Mouse (Mus musculus): ENCODE data around the gene Mphosph9. TPM values are rescaled to one million over a fixed set of nuclear protein-coding genes. Genes with fewer than 3 reads are reported as not detected.
"Not testable (repeated sequence)": the region's sequence is repeated elsewhere in the genome, so short reads cannot be mapped to it uniquely, and the experiment has no call there.

Gene Mphosph9
- polyA plus RNA-seq, 1 experiment from 2014 or later, result 8.5 TPM

- Histone ChIP-seq H3K36me3 (ENCODE audit: control insufficient read depth, insufficient read depth, low read length) (no peaks in the 10 kb centered on the region), H3K9ac (ENCODE audit: low read length) (no peak overlapping the region), H3K4me2 (ENCODE audit: low read depth, low read length) (no peak overlapping the region), H3K27me3 (ENCODE audit: control insufficient read depth, insufficient read depth, low read length) (no peaks in the 10 kb centered on the region), H3K27ac (ENCODE audit: low read length) (no peak overlapping the region), H3K9me3 (replicated peaks; ENCODE audit: control insufficient read depth, low read length) (no peaks in the 10 kb centered on the region), H3K4me3 (replicated peaks; ENCODE audit: low read length) (no peak overlapping the region), H3K4me1 (ENCODE audit: control insufficient read depth, insufficient read depth, low read length) (peaks cover 25% of the 10 kb centered on the region)
- ATAC-seq (ENCODE audit: insufficient read depth, low FRiP score), result no peak
- 57% methylated on average over 7 of the region's 7 CpGs for WGBS
These were observed 108.8 kb downstream of the Mphosph9 start for GRCm38 (mm10) chr5:124218986-124219385.

DNA sequence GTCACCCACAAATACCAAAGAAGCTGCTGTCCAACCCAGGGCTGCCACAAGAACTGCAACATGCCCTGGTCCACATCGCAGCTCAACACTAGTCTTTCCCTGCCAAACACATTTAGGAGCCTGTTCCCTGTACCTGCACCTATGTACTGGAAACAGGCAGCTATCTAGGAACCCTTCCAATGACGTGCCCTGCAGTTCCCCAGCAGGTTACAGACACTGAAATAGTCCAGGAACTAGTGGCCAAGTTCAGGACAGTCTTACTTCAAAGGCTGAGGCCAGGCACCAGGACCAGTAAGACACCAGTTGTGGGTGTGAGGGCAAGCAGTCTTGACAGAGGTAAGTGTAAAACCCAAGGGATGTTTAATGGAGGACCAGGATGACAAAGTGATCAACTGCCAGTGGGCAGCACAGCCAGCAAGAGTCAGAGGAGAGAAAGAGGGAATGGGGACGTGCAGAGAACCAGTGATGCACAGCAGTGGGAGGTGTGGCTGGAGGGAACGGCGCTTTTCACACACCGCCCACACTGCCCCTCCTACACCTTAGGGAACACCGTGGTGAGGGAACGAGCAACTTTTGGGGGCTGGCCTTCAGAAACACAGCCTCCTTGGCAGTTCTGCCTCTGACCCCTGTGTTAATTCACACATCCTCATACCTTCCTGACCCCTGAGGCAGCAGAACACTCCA is 110.1 kb downstream of the Mphosph9 start:
- 56% methylated on average over 8 of the region's 8 CpGs for WGBS
- no peak overlapping the region for H3K4me2 ChIP-seq (ENCODE audit: low read depth, low read length)
- no peak overlapping the region for H3K4me3 ChIP-seq (replicated peaks; ENCODE audit: low read length)
- no peak for ATAC-seq (ENCODE audit: insufficient read depth, low FRiP score)
- no peaks in the 10 kb centered on the region for H3K9me3 ChIP-seq (replicated peaks; ENCODE audit: control insufficient read depth, low read length)
- peaks cover 22% of the 10 kb centered on the region for H3K4me1 ChIP-seq (ENCODE audit: control insufficient read depth, insufficient read depth, low read length)
- no peak overlapping the region for H3K27ac ChIP-seq (ENCODE audit: low read length)
- no peaks in the 10 kb centered on the region for H3K36me3 ChIP-seq (ENCODE audit: control insufficient read depth, insufficient read depth, low read length)
- H3K9ac ChIP-seq (ENCODE audit: low read length), result no peak overlapping the region
- H3K27me3 ChIP-seq (ENCODE audit: control insufficient read depth, insufficient read depth, low read length), result no peaks in the 10 kb centered on the region

- ATAC-seq (ENCODE audit: insufficient read depth, low FRiP score); H3K27ac ChIP-seq (ENCODE audit: low read length); H3K4me2 ChIP-seq (ENCODE audit: low read depth, low read length); H3K9ac ChIP-seq (ENCODE audit: low read length); H3K9me3 ChIP-seq (replicated peaks; ENCODE audit: control insufficient read depth, low read length); H3K4me3 ChIP-seq (replicated peaks; ENCODE audit: low read length); H3K36me3 ChIP-seq (ENCODE audit: control insufficient read depth, insufficient read depth, low read length); H3K27me3 ChIP-seq (ENCODE audit: control insufficient read depth, insufficient read depth, low read length): not testable (repeated sequence)
- H3K4me1 ChIP-seq (ENCODE audit: control insufficient read depth, insufficient read depth, low read length), result peaks cover 16% of the 10 kb centered on the region
- 79% methylated on average over 5 of the region's 5 CpGs for WGBS
These were observed 110.7 kb downstream of the Mphosph9 start for GRCm38 (mm10) chr5:124217092-124217491.

DNA sequence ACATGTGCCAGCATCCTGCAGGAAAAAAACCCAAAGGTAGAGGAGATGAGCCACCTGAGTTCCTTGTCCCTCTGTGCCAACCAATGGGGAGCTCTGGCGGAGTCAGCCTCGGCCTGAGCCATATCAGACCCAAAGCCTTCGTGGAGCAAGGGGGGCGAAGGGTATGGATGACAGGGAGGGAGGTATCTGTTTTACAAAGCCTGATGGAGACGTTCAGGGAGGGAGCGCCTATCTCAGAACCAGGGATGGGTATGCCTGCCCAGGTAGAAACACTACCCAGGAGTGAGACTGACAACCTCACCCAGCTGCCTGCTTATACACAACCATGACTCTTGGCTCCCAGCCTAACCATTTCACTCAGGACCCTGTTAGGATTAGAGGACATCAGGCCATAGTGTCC is 111.4 kb downstream of the Mphosph9 start:
- H3K27me3 ChIP-seq (ENCODE audit: control insufficient read depth, insufficient read depth, low read length), result no peaks in the 10 kb centered on the region
- 77% methylated on average over 6 of the region's 6 CpGs for WGBS
- H3K4me2 ChIP-seq (ENCODE audit: low read depth, low read length), result no peak overlapping the region
- peaks cover 9% of the 10 kb centered on the region for H3K4me1 ChIP-seq (ENCODE audit: control insufficient read depth, insufficient read depth, low read length)
- no peaks in the 10 kb centered on the region for H3K9me3 ChIP-seq (replicated peaks; ENCODE audit: control insufficient read depth, low read length)
- H3K27ac ChIP-seq (ENCODE audit: low read length), result no peak overlapping the region
- ATAC-seq (ENCODE audit: insufficient read depth, low FRiP score), result no peak
- no peak overlapping the region for H3K9ac ChIP-seq (ENCODE audit: low read length)
- H3K4me3 ChIP-seq (replicated peaks; ENCODE audit: low read length), result no peak overlapping the region
- H3K36me3 ChIP-seq (ENCODE audit: control insufficient read depth, insufficient read depth, low read length), result no peaks in the 10 kb centered on the region

DNA sequence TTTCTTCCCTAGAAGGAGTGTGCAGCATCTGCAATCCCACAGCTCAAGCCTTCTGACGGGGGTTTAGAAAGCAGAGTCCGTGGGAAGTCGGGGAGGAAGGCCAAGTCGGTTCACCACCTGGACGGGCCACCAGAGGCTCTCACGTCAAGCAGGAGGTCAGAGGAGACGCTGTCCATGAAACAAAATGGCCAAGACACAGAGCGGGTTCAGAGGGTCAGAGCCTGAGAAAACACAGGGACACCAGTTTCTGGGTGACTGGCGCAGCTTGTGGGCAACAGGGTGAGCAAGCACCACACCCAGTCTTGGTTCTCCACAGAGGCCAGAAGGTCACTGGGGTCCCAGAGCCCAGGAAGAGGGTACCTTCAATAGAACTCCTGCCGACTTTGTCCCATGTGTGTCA is 112.1 kb downstream of the Mphosph9 start:
- no peak for ATAC-seq (ENCODE audit: insufficient read depth, low FRiP score)
- H3K36me3 ChIP-seq (ENCODE audit: control insufficient read depth, insufficient read depth, low read length), result no peaks in the 10 kb centered on the region
- no peak overlapping the region for H3K27ac ChIP-seq (ENCODE audit: low read length)
- peaks cover 2% of the 10 kb centered on the region for H3K4me1 ChIP-seq (ENCODE audit: control insufficient read depth, insufficient read depth, low read length)
- no peaks in the 10 kb centered on the region for H3K9me3 ChIP-seq (replicated peaks; ENCODE audit: control insufficient read depth, low read length)
- WGBS, result 73% methylated on average over 10 of the region's 10 CpGs
- no peak overlapping the region for H3K9ac ChIP-seq (ENCODE audit: low read length)
- H3K4me3 ChIP-seq (replicated peaks; ENCODE audit: low read length), result no peak overlapping the region
- no peaks in the 10 kb centered on the region for H3K27me3 ChIP-seq (ENCODE audit: control insufficient read depth, insufficient read depth, low read length)
- no peak overlapping the region for H3K4me2 ChIP-seq (ENCODE audit: low read depth, low read length)

- WGBS, result 74% methylated on average over 14 of the region's 14 CpGs
- Histone ChIP-seq H3K27me3 (ENCODE audit: control insufficient read depth, insufficient read depth, low read length) (no peaks in the 10 kb centered on the region), H3K4me2 (ENCODE audit: low read depth, low read length) (no peak overlapping the region), H3K4me3 (replicated peaks; ENCODE audit: low read length) (no peak overlapping the region), H3K36me3 (ENCODE audit: control insufficient read depth, insufficient read depth, low read length) (no peaks in the 10 kb centered on the region), H3K9me3 (replicated peaks; ENCODE audit: control insufficient read depth, low read length) (no peaks in the 10 kb centered on the region), H3K9ac (ENCODE audit: low read length) (no peak overlapping the region), H3K27ac (ENCODE audit: low read length) (peak overlapping the region; percentile 59), H3K4me1 (ENCODE audit: control insufficient read depth, insufficient read depth, low read length) (no peaks in the 10 kb centered on the region)
- ATAC-seq (ENCODE audit: insufficient read depth, low FRiP score), result no peak
These were observed 113.1 kb downstream of the Mphosph9 start for GRCm38 (mm10) chr5:124214516-124215145.

GRCm38 (mm10) chr5:124213588-124214469 is 113.9 kb downstream of the Mphosph9 start:
- ATAC-seq (ENCODE audit: insufficient read depth, low FRiP score), result 0 out of 2 replicates have a peak, but pooled peaks have one; percentile 42
- peak overlapping the region; percentile 59 for H3K27ac ChIP-seq (ENCODE audit: low read length)
- H3K4me2 ChIP-seq (ENCODE audit: low read depth, low read length), result no peak overlapping the region
- H3K36me3 ChIP-seq (ENCODE audit: control insufficient read depth, insufficient read depth, low read length), result no peaks in the 10 kb centered on the region
- no peaks in the 10 kb centered on the region for H3K27me3 ChIP-seq (ENCODE audit: control insufficient read depth, insufficient read depth, low read length)
- 75% methylated on average over 13 of the region's 13 CpGs for WGBS
- no peaks in the 10 kb centered on the region for H3K4me1 ChIP-seq (ENCODE audit: control insufficient read depth, insufficient read depth, low read length)
- H3K9ac ChIP-seq (ENCODE audit: low read length), result no peak overlapping the region
- no peaks in the 10 kb centered on the region for H3K9me3 ChIP-seq (replicated peaks; ENCODE audit: control insufficient read depth, low read length)
- no peak overlapping the region for H3K4me3 ChIP-seq (replicated peaks; ENCODE audit: low read length)

GRCm38 (mm10) chr5:124211669-124212068 is 116.1 kb downstream of the Mphosph9 start:
- no peaks in the 10 kb centered on the region for H3K27me3 ChIP-seq (ENCODE audit: control insufficient read depth, insufficient read depth, low read length)
- no peak for ATAC-seq (ENCODE audit: insufficient read depth, low FRiP score)
- no peaks in the 10 kb centered on the region for H3K9me3 ChIP-seq (replicated peaks; ENCODE audit: control insufficient read depth, low read length)
- peaks cover 11% of the 10 kb centered on the region for H3K4me1 ChIP-seq (ENCODE audit: control insufficient read depth, insufficient read depth, low read length)
- no peaks in the 10 kb centered on the region for H3K36me3 ChIP-seq (ENCODE audit: control insufficient read depth, insufficient read depth, low read length)
- H3K4me2 ChIP-seq (ENCODE audit: low read depth, low read length), result no peak overlapping the region
- H3K4me3 ChIP-seq (replicated peaks; ENCODE audit: low read length), result no peak overlapping the region
- H3K9ac ChIP-seq (ENCODE audit: low read length), result no peak overlapping the region
- H3K27ac ChIP-seq (ENCODE audit: low read length), result no peak overlapping the region
- 84% methylated on average over 2 of the region's 2 CpGs for WGBS

DNA sequence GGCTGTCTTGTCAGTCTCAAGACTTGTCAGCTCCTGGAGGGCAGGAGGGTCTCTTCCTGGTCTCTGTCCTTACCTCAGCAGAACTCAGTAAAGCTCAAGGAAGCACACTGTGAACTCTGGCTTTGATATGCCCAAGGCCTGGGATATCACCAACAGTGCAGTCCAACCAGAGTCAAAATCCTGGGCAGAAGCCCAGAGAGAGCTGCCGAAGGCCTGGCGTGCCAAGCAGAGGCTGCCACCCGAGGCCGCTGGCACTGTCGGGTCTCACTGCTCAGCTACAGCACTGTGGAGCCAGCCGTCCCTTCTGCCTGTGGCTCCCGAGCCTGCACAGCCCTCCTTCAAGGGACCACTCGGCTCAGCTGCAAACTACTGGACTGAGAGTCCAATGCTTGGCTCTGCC is 116.5 kb downstream of the Mphosph9 start:
- ATAC-seq (ENCODE audit: insufficient read depth, low FRiP score), result no peak
- no peak overlapping the region for H3K27ac ChIP-seq (ENCODE audit: low read length)
- no peaks in the 10 kb centered on the region for H3K27me3 ChIP-seq (ENCODE audit: control insufficient read depth, insufficient read depth, low read length)
- no peak overlapping the region for H3K9ac ChIP-seq (ENCODE audit: low read length)
- H3K4me1 ChIP-seq (ENCODE audit: control insufficient read depth, insufficient read depth, low read length), result peaks cover 15% of the 10 kb centered on the region
- H3K9me3 ChIP-seq (replicated peaks; ENCODE audit: control insufficient read depth, low read length), result no peaks in the 10 kb centered on the region
- WGBS, result 90% methylated on average over 8 of the region's 8 CpGs
- no peaks in the 10 kb centered on the region for H3K36me3 ChIP-seq (ENCODE audit: control insufficient read depth, insufficient read depth, low read length)
- H3K4me2 ChIP-seq (ENCODE audit: low read depth, low read length), result no peak overlapping the region
- H3K4me3 ChIP-seq (replicated peaks; ENCODE audit: low read length), result no peak overlapping the region
